Mouse (Mus musculus) left cerebral cortex, postnatal 25 days (tissue): Measurements from ENCODE around the gene Psmd13. TPM values are rescaled to one million over a fixed set of nuclear protein-coding genes. Genes with fewer than 3 reads are reported as not detected.

Experiments
- DNase-seq, 2 experiments: peaks; one replicate each; pipeline ENCODE4 v3.0.0; 2022; ENCODE audit warnings: low spot score in 2 of 2, mixed read lengths in 1 of 2
- intact Hi-C: fragments of 180-260 bp; cut with DNase I; formaldehyde crosslinking; loops from one replicate; pipeline ENCODE4 v1.15.1; 2025
- total RNA-seq, 2 experiments: library from RNA; stranded (reverse); gene quantifications; 2 replicates each; pipeline ENCODE4 v1.2.3; 2021

The Psmd13 gene
- total RNA-seq = 100 to 1,000 TPM; 116 TPM

GRCm38 (mm10) chr7:140881696-140882468 is at the start of gene Psmd13, which contains the start of gene Sirt3:
Gene Psmd13, plus strand, starts transcription at chr7:140881968.
Gene Sirt3, minus strand, starts transcription at chr7:140882309.
- intact Hi-C loops = loop anchor here (1.0 kb wide), 1 partner anchor 26 kb away; the partner anchor contains the start of genes Gm45785 and Ric8a
- peak; percentile 97 for DNase-seq

DNA sequence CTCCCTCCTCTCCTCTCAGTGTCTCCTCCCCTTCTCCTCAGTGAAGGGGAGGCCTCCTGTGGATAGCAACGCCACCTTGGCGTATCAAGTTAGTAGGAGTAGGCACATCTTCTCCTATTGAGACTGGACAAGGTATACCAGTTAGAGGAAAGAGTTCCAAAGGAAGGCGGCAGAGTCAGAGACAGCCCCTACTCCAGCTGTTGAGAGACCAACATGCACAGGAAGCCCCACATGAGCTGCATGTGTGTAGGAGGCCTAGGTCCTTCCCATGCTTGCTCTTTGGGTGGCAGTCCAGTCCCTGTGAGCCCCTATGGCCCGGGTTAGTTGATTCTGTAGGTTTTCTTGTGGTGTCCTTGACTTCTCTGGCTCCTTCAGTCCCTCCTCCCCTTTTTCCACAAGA is 48.4 kb upstream of the Psmd13 start:
- intact Hi-C loops = no loop called here
- no peak for DNase-seq

GRCm38 (mm10) chr7:140834968-140835757 is 46.6 kb upstream of the Psmd13 start, which contains the start of gene Urah:
Gene Urah, plus strand, starts transcription at chr7:140835018.
- intact Hi-C loops = no loop called here
- DNase-seq = no peak

DNA sequence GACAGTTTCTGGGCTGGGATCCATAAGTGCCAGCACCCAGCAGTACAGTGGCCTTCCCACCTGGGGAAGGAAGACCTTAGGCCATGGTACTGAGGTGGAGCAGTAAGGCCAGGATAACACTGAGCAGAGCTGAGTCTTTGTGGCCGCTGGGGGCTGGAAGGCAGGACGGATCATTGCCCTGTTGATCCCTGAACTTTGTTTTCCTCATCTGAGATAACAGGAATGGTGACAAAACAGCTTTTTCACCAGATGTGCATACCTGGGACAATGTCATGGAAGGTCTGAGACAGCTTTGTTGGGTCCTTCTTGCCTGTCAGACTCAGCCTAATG is 46.0 kb upstream of the Psmd13 start:
- no peak for DNase-seq
- intact Hi-C loops = no loop called here

DNA sequence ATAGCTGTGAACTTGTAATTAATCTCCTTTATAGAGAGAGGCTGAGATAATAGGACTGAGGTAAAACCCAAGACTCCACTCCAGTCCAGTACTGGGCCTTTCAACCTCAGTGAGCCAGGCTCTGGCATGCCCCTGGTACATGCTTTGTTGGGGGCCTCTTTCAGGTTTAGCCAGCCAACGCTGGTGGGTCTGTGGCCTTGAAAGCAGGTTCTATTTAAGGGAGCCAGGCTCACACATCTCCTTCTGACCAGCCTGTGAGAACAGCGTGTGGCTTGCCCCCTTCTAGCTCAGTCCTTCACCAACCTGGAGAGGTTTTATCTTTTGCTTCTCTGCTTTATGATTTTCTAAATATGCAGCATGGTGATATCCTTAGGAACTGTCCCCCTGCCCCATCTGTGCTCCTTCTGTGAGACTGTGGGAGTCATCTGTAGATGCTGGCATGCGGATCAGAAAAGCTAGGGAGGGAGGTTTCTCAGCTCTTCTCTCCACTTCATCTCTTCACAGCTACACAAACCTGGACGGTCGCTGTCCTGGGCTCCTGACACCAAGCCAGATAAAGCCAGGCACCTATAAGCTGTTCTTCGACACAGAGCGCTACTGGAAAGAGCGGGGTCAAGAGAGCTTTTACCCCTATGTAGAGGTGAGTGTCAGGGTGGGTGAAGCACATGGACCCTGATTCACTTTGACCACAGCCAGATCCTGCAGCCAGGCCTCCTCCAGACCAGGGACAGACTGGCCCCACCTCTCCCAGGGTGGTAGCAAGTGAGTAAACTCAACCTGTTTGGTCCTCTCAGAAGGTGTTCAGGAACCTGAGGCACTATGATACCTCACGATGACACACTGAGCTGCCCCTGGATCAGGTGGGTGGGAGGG is 45.3 kb upstream of the Psmd13 start:
- intact Hi-C loops = no loop called here
- peak in 1 of 2 experiments; percentile 84 for DNase-seq

DNA sequence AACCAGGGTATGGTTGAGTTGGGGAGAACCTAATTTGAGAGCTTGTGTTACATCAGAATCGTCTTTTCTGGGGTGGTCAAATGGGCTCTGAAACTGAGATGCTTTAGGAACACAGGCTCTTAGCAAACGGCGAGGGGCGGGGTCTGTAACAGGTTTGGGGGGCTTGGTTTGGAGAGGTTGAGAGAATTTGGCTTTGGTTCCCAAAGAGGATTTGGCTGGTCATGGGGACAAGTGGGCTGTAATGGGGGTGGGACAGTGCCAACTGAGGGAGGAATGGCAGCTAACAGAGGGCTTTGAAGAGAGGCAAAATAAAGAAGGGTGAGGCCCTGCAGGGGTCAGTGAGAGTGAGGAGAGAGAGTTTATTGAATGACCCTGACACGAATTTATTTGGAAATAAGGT is 42.2 kb upstream of the Psmd13 start:
- intact Hi-C loops = no loop called here
- DNase-seq = no peak

DNA sequence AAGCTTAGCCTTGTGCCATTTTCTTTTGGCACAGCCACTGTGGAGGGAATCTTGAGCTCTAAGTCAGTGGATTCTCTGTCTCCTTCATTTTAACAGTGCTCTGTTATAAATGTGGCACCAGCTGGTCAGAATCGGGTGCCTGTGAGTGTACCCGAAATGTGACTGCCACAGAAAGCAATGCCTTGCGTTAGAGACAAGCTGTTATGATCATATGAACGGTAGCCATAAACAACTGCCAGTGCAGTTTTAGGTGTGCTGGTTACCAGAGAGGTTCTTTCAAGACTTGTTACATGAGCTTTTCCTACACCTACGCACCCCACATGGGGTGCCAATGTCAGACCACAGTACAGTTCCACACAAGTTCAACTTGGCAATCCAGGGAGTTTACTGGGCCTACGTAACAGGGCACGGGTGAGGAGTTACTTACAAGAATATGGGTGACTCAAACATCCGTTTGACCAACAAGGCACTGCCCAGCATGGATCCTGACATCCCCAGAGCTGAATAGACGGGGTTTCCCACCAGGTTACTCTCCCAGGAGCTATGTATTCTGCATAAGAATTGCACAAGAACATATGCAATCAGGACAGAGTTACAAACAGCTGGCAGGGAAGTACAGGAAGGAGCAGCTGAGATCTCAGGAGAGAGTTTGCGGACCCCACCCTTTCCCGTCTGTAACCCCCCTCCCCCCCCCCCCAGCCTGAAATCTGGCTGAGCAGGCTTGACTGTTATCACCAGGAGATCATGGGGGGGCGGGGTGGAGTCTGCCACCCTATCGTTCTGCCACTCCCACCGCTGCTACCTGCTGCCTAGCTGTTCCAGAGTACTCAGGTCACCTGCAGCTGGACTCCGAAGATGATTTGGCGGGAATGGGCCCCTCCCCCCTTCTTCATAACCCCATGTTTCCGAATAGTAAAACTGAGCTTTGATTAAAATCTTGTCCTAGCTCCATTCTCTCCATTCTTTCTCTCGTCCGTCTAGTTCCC is 40.7 kb upstream of the Psmd13 start:
- no peak for DNase-seq
- intact Hi-C loops = no loop called here

GRCm38 (mm10) chr7:140843806-140844205 is 38.0 kb upstream of the Psmd13 start:
- no peak for DNase-seq
- intact Hi-C loops = loop anchor here (1.0 kb wide), 1 partner anchor 59 kb away; no protein-coding TSS in a partner anchor

GRCm38 (mm10) chr7:140844905-140845665 is 36.7 kb upstream of the Psmd13 start, which contains the start of gene Scgb1c1:
Gene Scgb1c1, plus strand, starts transcription at chr7:140845547.
- intact Hi-C loops = loop anchor here (1.0 kb wide), 2 partner anchors 58 to 203 kb away; no protein-coding TSS in a partner anchor
- peak; percentile 83 to 91 for DNase-seq

GRCm38 (mm10) chr7:140845683-140846082 is 36.1 kb upstream of the Psmd13 start:
- intact Hi-C loops = loop anchor here (1.0 kb wide), 1 partner anchor 203 kb away; no protein-coding TSS in a partner anchor
- no peak for DNase-seq

DNA sequence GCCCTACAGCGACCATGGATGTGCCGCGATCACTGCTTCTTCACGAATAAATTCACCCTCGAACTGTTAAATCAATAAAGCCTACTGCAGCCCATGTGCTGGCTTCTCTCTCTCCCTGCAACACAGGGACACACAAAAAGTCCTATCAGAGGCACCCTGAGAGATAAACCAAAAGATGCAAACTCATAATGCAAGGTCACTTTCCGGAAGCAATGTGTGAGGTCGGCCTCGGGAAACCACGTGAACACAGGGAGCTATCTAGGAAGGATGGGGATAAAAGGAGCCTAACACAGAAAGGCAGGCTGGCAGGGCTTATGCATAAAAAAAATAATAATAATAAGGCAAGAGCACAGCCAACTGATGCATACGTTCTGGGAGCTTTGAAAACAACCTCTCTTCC is 35.1 kb upstream of the Psmd13 start:
- no peak for DNase-seq
- intact Hi-C loops = no loop called here

- DNase-seq = no peak
- intact Hi-C loops = no loop called here
Measured at GRCm38 (mm10) chr7:140847755-140848580, 33.8 kb upstream of the Psmd13 start, which contains the start of gene Odf3. Gene Odf3, plus strand, starts transcription at chr7:140847805.

DNA sequence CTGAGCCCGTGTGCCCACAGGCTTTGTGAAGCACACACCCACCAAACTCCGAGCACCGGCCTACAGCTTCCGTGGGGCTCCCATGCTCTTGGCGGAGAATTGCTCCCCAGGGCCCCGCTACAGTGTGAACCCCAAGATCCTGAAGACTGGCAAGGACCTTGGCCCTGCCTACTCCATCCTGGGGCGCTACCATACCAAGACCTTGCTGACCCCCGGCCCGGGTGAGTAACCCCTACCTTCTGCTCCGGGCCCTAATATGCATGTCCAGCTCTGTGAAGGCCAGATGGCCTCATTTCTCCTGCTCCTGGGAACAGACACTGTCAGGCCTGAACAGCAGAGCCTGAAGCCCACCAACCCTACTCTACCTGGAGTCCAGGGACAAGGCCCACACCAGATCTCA is 33.2 kb upstream of the Psmd13 start:
- intact Hi-C loops = no loop called here
- DNase-seq = no peak

DNA sequence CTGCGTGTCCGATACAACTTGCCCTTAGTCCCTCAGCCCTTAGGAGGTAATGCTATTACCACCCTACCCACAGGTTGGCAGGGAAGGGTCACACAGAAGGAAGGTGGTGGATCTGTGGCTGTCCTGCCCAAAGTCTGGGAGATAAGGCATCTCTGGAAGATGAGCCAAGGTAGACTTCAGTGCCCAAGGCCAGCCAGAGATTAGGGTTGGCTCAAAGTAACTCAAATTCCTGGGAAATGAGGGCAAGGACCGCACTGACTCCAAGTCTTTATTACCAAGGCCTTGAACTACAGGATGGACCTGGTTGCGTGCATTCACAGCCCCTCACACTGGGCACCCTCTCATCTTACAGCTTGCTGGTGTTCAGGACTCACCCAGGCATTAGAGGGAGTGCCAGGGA is 29.9 kb upstream of the Psmd13 start:
- intact Hi-C loops = no loop called here
- no peak for DNase-seq

DNA sequence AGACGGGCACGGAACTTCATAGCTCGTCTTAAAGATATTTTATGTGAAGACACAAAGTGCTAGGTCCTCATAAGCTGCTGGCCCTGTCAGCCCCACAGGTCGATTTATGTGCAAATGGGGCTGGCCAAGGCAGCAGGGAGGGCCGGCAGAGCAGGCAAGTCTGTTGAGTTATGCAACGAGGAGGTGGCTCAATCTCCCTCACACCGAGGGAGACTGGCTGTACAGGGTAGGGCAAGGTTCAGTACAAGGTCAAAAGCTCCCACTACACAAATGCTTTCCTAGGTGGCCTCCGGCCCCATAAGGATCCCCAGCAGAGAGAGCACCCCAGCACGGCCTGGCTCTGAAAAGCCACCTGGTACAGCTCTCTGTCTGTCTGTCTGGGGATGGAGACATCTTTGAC is 28.4 kb upstream of the Psmd13 start:
- DNase-seq = no peak
- intact Hi-C loops = no loop called here

DNA sequence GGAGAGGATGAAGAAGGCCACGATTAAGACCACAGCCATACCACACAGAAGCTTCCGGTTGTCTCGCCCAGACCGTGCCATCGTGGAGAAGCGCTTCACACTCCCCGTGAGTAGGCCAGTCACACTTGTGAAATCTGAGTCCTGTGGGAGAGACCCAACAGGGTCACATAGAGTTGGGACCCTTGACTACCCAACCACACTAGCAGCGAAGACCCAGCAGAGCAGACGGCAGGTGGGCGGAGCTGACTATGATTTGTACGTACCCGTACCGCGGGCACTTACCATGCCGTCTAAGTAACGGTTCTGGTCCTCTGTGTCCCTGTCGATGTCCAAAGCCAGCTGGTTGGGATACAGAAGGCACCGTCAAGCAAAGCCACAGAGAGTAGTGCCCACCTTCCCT is 27.3 kb upstream of the Psmd13 start:
- intact Hi-C loops = no loop called here

GRCm38 (mm10) chr7:140855181-140855580 is 26.6 kb upstream of the Psmd13 start:
- intact Hi-C loops = no loop called here
- DNase-seq = no peak

More for the DNA sequence above, 27.3 kb upstream of the Psmd13 start:
- DNase-seq = no peak
